Mouse (Mus musculus): Measurements from ENCODE around the gene Nrxn3.

DNA sequence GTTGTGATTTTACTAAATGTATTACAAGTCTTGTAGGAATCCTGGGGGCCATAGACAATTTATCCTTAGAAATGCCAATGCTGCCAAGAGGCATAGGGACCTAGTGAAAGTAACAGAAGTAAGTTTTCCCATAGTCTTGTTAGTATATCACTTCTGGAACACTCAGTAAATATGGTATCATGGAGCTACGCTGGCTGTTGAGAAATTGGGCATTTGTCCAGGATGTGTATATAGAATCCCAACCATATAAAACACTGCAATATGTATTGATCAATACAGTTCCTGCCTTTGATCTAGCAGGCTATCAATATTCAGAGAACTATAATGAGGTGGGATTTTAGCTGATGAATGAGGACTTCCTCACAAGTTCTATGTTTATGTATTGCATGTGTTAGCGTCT, 1107.3 kb downstream of the Nrxn3 start:
- TF ChIP-seq EP300 (IDR thresholded peaks at IDR 0.05; ENCODE audit: low read depth) (no peak), CTCF (IDR thresholded peaks at IDR 0.05; ENCODE audit: low read depth) (no peak)

All from liver, postnatal 0 days (tissue).